Mouse (Mus musculus): ENCODE data around the gene Olfr819.
"Not testable (repeated sequence)": the region's sequence is repeated elsewhere in the genome, so short reads cannot be mapped to it uniquely, and the experiment has no call there.

The Olfr819 gene

GRCm38 (mm10) chr10:129967166-129967565 is at the start of gene Olfr819:
TSS of gene Olfr819 (minus strand) at chr10:129967266.
- in situ Hi-C loops (cut with MboI, MseI) = loop anchor here in 1 of 2 experiments (25.0 kb wide), 1 partner anchor 930 kb away; the partner anchor contains the start of genes Olfr764-ps1 and Olfr765

- in situ Hi-C loops (cut with MboI, MseI) = no loop called here
These were observed 45.3 kb upstream of the Olfr819 start, which contains the start of gene Olfr820 for GRCm38 (mm10) chr10:130012321-130012720. TSS of gene Olfr820 (plus strand) at chr10:130012621.

- in situ Hi-C loops (cut with MboI, MseI) = not testable (repeated sequence)
These were observed 38.3 kb upstream of the Olfr819 start for GRCm38 (mm10) chr10:130005366-130005765.

- in situ Hi-C loops (cut with MboI, MseI) = not testable (repeated sequence)
These were observed 37.0 kb upstream of the Olfr819 start for GRCm38 (mm10) chr10:130004104-130004503.

- in situ Hi-C loops (cut with MboI, MseI) = not testable (repeated sequence)
These were observed 17.9 kb upstream of the Olfr819 start, which contains the start of gene Gm10310 for GRCm38 (mm10) chr10:129984962-129985361. TSS of gene Gm10310 (minus strand) at chr10:129985062.

GRCm38 (mm10) chr10:129981867-129982266 is 14.8 kb upstream of the Olfr819 start:
- in situ Hi-C loops (cut with MboI, MseI) = not testable (repeated sequence)

- in situ Hi-C loops (cut with MboI, MseI) = not testable (repeated sequence)
These were observed 9.0 kb upstream of the Olfr819 start, which contains the start of gene Olfr247 for GRCm38 (mm10) chr10:129976040-129976439. TSS of gene Olfr247 (minus strand) at chr10:129976140.

GRCm38 (mm10) chr10:129972994-129973393 is 5.9 kb upstream of the Olfr819 start:
- in situ Hi-C loops (cut with MboI, MseI) = loop anchor here in 1 of 2 experiments (25.0 kb wide), 1 partner anchor 936 kb away; the partner anchor contains the start of genes Olfr764-ps1 and Olfr765

- in situ Hi-C loops (cut with MboI, MseI) = loop anchor here in 1 of 2 experiments (25.0 kb wide), 1 partner anchor 929 kb away; the partner anchor contains the start of genes Olfr764-ps1 and Olfr765
These were observed 834 bp downstream of the Olfr819 start for GRCm38 (mm10) chr10:129966232-129966631.

- in situ Hi-C loops (cut with MboI, MseI) = no loop called here
These were observed 18.1 kb downstream of the Olfr819 start, which contains the start of gene Olfr818 for GRCm38 (mm10) chr10:129949000-129949399. TSS of gene Olfr818 (minus strand) at chr10:129949100.

GRCm38 (mm10) chr10:129915497-129915896 is 51.6 kb downstream of the Olfr819 start, which contains the start of gene Olfr816:
TSS of gene Olfr816 (minus strand) at chr10:129915597.
- in situ Hi-C loops (cut with MboI, MseI) = no loop called here

All from T-helper 17 cell (primary cell).